Mouse (Mus musculus): ENCODE data around the gene Bsg. TPM values are rescaled to one million over a fixed set of nuclear protein-coding genes. Genes with fewer than 3 reads are reported as not detected.

Gene Bsg
- polyA plus RNA-seq, 1 experiment from 2014 or later: 551 TPM

GRCm38 (mm10) chr10:79738259-79738658 is 34.0 kb downstream of the Bsg start:
- DNase-seq (ENCODE audit: low spot score): no peak
- Histone ChIP-seq H3K36me3 (ENCODE audit: control insufficient read depth, insufficient read depth, low read length) (peaks cover 40% of the 10 kb centered on the region), H3K9me3 (ENCODE audit: control insufficient read depth, low read length) (peaks cover 7% of the 10 kb centered on the region; the same call in 1 of the 2 replicates)

DNA sequence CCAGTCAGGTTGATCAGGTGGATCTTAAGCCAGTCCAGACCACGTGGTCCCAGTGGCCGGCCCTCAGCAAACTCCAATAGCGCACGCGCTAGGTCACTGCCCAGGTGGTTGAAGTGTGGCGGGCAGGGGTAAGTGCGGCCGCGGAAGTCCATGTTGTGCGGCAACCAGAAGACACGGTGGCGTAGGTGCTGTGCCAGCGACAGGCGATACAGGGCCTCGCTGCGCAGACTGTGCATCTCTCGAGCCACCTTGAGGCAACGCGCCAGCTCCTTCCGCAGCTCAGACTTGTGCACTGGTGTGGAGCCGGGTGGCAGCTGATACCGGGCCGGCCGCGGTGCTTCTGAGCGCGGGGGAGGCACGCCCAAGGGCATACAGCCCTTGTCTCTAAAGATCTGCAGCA is 34.9 kb downstream of the Bsg start:
- Histone ChIP-seq H3K36me3 (ENCODE audit: control insufficient read depth, insufficient read depth, low read length) (peaks cover 40% of the 10 kb centered on the region), H3K9ac (ENCODE audit: low read length) (no peak overlapping the region), H3K27ac (ENCODE audit: low read depth, low read length) (no peak overlapping the region), H3K4me2 (ENCODE audit: low read depth, low read length, severe bottlenecking) (no peak overlapping the region), H3K9me3 (ENCODE audit: control insufficient read depth, low read length) (peaks cover 7% of the 10 kb centered on the region; the same call in 1 of the 2 replicates), H3K4me1 (replicated peaks; ENCODE audit: control insufficient read depth, insufficient read depth, low read length) (no peaks in the 10 kb centered on the region), H3K4me3 (ENCODE audit: low read depth, low read length) (no peak overlapping the region), H3K27me3 (ENCODE audit: control insufficient read depth, insufficient read depth, low read length) (peaks cover 2% of the 10 kb centered on the region; the same call in 1 of the 2 replicates)
- no peak for DNase-seq (ENCODE audit: low spot score)
- 96% methylated on average over 28 of the region's 28 CpGs for WGBS
- ATAC-seq (replicated peaks; ENCODE audit: low FRiP score): no peak

More at GRCm38 (mm10) chr10:79738259-79738658, 34.0 kb downstream of the Bsg start:
- H3K4me3 ChIP-seq (ENCODE audit: low read depth, low read length): no peak overlapping the region
- WGBS: 84% methylated on average over 10 of the region's 10 CpGs
- H3K27ac ChIP-seq (ENCODE audit: low read depth, low read length): no peak overlapping the region
- no peak overlapping the region for H3K9ac ChIP-seq (ENCODE audit: low read length)
- no peak overlapping the region for H3K4me2 ChIP-seq (ENCODE audit: low read depth, low read length, severe bottlenecking)
- peaks cover 2% of the 10 kb centered on the region; the same call in 1 of the 2 replicates for H3K27me3 ChIP-seq (ENCODE audit: control insufficient read depth, insufficient read depth, low read length)
- no peaks in the 10 kb centered on the region for H3K4me1 ChIP-seq (replicated peaks; ENCODE audit: control insufficient read depth, insufficient read depth, low read length)
- ATAC-seq (replicated peaks; ENCODE audit: low FRiP score): no peak

DNA sequence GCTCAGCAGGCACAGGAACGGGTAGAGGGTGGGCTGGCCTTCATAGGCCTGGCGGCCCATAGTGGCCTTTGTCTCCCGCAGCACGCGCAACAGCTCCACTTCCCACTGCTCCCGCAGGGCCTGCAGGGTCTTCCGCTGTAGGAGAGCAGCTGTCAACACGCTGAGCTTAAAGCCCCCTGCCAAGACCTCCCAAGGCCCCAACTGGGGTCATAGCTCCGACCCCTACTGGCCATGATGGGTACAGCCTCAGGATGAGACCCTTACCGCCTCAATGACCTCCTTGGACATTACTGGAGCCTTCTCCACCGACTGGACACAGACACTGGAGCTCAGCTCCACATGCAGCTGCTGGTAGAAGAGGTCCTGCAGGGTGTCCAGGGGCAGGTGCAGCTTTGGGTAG is 36.6 kb downstream of the Bsg start:
- Histone ChIP-seq H3K9me3 (ENCODE audit: control insufficient read depth, low read length) (peaks cover 7% of the 10 kb centered on the region; the same call in 1 of the 2 replicates), H3K36me3 (ENCODE audit: control insufficient read depth, insufficient read depth, low read length) (peaks cover 40% of the 10 kb centered on the region), H3K9ac (ENCODE audit: low read length) (no peak overlapping the region), H3K4me1 (replicated peaks; ENCODE audit: control insufficient read depth, insufficient read depth, low read length) (peaks cover 4% of the 10 kb centered on the region; the same call in 1 of the 2 replicates), H3K4me2 (ENCODE audit: low read depth, low read length, severe bottlenecking) (no peak overlapping the region), H3K27me3 (ENCODE audit: control insufficient read depth, insufficient read depth, low read length) (no peaks in the 10 kb centered on the region), H3K27ac (ENCODE audit: low read depth, low read length) (no peak overlapping the region), H3K4me3 (ENCODE audit: low read depth, low read length) (no peak overlapping the region)
- DNase-seq (ENCODE audit: low spot score) (no peak), ATAC-seq (replicated peaks; ENCODE audit: low FRiP score) (no peak)
- WGBS: 64% methylated on average over 11 of the region's 11 CpGs

DNA sequence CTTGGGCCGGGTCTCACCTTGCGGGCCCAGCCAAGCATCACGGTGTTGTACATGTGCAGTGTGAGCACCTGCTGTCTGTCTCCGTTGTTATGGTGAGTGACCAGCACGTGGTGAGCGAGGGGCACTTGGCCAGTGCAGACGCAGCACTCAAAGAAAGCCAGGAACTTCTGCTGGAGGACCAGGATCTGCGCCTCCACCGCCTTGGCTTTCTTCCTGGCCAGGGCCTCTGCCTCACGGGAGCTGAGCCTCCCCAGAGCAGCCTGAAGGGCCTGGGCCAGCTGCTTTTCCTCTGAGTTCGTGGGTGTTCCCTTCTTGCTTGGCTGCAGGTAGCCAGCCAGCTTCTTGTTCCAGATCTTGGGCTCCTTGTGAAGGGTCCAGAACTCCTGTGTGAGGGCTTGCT is 38.9 kb downstream of the Bsg start:
- H3K9me3 ChIP-seq (ENCODE audit: control insufficient read depth, low read length): peaks cover 7% of the 10 kb centered on the region; the same call in 1 of the 2 replicates
- H3K9ac ChIP-seq (ENCODE audit: low read length): no peak overlapping the region
- DNase-seq (ENCODE audit: low spot score) (no peak), ATAC-seq (replicated peaks; ENCODE audit: low FRiP score) (no peak)
- H3K27me3 ChIP-seq (ENCODE audit: control insufficient read depth, insufficient read depth, low read length): no peaks in the 10 kb centered on the region
- no peak overlapping the region for H3K27ac ChIP-seq (ENCODE audit: low read depth, low read length)
- H3K36me3 ChIP-seq (ENCODE audit: control insufficient read depth, insufficient read depth, low read length): peaks cover 26% of the 10 kb centered on the region
- 94% methylated on average over 11 of the region's 11 CpGs for WGBS
- no peak overlapping the region for H3K4me2 ChIP-seq (ENCODE audit: low read depth, low read length, severe bottlenecking)
- no peak overlapping the region for H3K4me3 ChIP-seq (ENCODE audit: low read depth, low read length)
- H3K4me1 ChIP-seq (replicated peaks; ENCODE audit: control insufficient read depth, insufficient read depth, low read length): peaks cover 4% of the 10 kb centered on the region; the same call in 1 of the 2 replicates

DNA sequence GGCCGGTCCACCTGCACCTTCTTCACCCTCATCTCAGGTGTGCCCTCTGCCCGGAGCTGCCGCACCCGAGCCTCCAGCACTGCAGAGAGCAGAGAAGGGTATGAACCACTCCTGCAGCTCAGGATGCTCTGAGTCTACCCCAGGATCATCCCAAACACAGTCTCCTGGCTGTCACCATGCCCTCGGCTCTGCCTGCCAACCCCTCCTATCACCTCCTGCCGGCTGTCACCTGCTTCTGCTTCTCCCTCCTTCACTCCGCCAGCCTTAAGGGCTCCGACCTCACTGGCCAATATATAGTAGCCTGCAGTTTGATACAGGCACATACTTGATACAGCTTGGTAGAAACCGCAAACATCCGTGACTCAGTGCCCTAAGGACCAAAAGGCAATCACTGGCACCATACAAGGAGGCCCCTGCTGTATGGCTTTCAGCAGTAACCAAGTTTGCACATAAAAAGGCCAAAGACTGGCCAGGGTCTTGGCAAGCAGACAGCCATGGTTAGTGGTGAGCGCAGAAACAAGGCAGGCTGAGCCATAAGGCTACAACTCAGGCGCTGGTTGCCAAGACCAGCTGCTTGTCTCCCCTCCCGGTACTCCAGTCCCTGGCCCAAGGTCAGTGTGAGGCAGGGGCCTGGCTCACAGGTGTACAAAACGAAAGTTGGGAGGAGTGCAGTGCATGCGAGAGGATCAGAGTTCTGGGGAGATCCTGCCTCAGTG is 39.5 kb downstream of the Bsg start:
- ATAC-seq (replicated peaks; ENCODE audit: low FRiP score): no peak
- Histone ChIP-seq H3K36me3 (ENCODE audit: control insufficient read depth, insufficient read depth, low read length) (peaks cover 21% of the 10 kb centered on the region), H3K4me1 (replicated peaks; ENCODE audit: control insufficient read depth, insufficient read depth, low read length) (peaks cover 4% of the 10 kb centered on the region; the same call in 1 of the 2 replicates), H3K9ac (ENCODE audit: low read length) (no peak overlapping the region), H3K27me3 (ENCODE audit: control insufficient read depth, insufficient read depth, low read length) (no peaks in the 10 kb centered on the region), H3K9me3 (ENCODE audit: control insufficient read depth, low read length) (peaks cover 6% of the 10 kb centered on the region; the same call in 1 of the 2 replicates), H3K27ac (ENCODE audit: low read depth, low read length) (no peak overlapping the region), H3K4me2 (ENCODE audit: low read depth, low read length, severe bottlenecking) (no peak overlapping the region), H3K4me3 (ENCODE audit: low read depth, low read length) (no peak overlapping the region)
- WGBS: 94% methylated on average over 15 of the region's 15 CpGs
- no peak for DNase-seq (ENCODE audit: low spot score)

DNA sequence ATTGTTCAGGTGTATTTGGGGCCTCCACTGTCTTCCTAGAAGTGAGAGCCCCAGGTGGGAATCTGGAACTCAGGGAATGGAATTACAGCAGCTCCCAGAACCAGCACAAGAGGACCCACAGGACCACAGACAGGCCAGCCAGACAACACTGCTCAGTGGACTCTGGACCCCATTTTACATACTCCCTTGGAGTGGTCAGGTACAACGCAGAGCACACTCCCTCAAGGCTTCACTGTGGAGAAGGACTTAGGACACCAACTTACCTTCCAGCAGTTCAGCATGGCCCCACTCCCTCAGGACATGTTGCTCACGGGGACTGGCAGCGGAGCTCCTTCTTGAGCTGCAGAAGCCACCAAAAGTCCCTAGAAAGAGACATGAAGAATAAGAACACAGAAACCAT is 41.1 kb downstream of the Bsg start:
- no peak overlapping the region; the same call in 1 of the 2 replicates for H3K9ac ChIP-seq (ENCODE audit: low read length)
- peak overlapping the region; percentile 42 for H3K4me3 ChIP-seq (ENCODE audit: low read depth, low read length)
- H3K9me3 ChIP-seq (ENCODE audit: control insufficient read depth, low read length): no peaks in the 10 kb centered on the region
- H3K27ac ChIP-seq (ENCODE audit: low read depth, low read length): no peak overlapping the region
- WGBS: 94% methylated on average over 3 of the region's 3 CpGs
- no peak for DNase-seq (ENCODE audit: low spot score)
- H3K4me2 ChIP-seq (ENCODE audit: low read depth, low read length, severe bottlenecking): peak overlapping the region; percentile 62; the same call in 1 of the 2 replicates
- H3K4me1 ChIP-seq (replicated peaks; ENCODE audit: control insufficient read depth, insufficient read depth, low read length): peaks cover 4% of the 10 kb centered on the region; the same call in 1 of the 2 replicates
- no peaks in the 10 kb centered on the region for H3K27me3 ChIP-seq (ENCODE audit: control insufficient read depth, insufficient read depth, low read length)
- ATAC-seq (replicated peaks; ENCODE audit: low FRiP score): no peak
- peaks cover 5% of the 10 kb centered on the region for H3K36me3 ChIP-seq (ENCODE audit: control insufficient read depth, insufficient read depth, low read length)

DNA sequence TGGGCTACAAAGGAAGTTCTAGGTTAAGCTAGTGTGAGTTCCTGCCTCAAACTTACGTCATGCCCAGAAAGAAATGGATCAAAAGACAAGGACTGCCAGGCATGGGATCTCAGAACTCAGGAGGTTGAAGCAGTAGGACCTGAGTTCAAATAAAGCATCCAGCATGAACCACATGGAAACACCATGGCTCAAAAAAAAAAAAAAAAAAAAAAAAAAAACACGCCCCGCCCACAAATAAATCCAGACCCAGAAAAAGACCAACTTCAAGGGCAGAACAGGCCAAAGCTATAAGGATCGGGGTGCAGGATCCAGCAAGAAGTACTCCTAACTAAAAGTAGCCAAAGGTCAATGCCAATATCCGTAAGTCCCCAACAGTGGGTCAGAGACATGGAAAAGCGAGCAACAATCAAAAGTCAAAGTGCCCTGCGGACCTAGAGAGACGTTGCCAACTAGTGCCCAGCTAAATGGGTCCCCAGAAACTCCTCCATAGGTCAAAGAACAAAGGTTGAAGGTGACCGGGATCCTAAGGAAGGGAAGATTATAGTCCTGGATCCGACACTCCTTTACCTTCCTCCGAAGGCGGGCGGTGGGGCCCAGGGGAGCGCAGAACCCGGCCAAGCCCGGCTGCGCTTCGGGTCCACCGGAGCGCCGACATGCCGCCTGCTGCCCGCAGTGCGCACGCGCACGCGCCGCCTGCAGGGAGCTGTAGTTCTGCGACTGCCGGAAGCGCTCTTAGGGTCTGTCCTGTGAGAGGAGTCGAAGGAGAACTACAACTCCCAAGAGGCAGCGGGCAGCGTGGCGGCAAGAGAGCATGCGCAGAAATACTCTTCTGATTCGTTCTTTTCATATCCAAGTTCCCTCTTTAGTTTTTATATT is 41.8 kb downstream of the Bsg start, which contains the start of gene Polrmt:
TSS of gene Polrmt (minus strand) at position 684 of the 876 bp plus-strand sequence.
- H3K9me3 ChIP-seq (ENCODE audit: control insufficient read depth, low read length): no peaks in the 10 kb centered on the region
- H3K9ac ChIP-seq (ENCODE audit: low read length): peak within 1 kb of the TSS; percentile 46
- WGBS: 3% methylated on average over 38 of the region's 38 CpGs
- H3K36me3 ChIP-seq (ENCODE audit: control insufficient read depth, insufficient read depth, low read length): peaks cover 3% of the 10 kb centered on the region; the same call in 1 of the 2 replicates
- H3K27me3 ChIP-seq (ENCODE audit: control insufficient read depth, insufficient read depth, low read length): no peaks in the 10 kb centered on the region
- H3K4me2 ChIP-seq (ENCODE audit: low read depth, low read length, severe bottlenecking): peak within 1 kb of the TSS; percentile 62
- DNase-seq (ENCODE audit: low spot score): peak; percentile 97
- peaks cover 4% of the 10 kb centered on the region; the same call in 1 of the 2 replicates for H3K4me1 ChIP-seq (replicated peaks; ENCODE audit: control insufficient read depth, insufficient read depth, low read length)
- peak within 1 kb of the TSS; percentile 4; the same call in 1 of the 2 replicates for H3K27ac ChIP-seq (ENCODE audit: low read depth, low read length)
- ATAC-seq (replicated peaks; ENCODE audit: low FRiP score): peak; percentile 96
- peak within 1 kb of the TSS; percentile 42 for H3K4me3 ChIP-seq (ENCODE audit: low read depth, low read length)

DNA sequence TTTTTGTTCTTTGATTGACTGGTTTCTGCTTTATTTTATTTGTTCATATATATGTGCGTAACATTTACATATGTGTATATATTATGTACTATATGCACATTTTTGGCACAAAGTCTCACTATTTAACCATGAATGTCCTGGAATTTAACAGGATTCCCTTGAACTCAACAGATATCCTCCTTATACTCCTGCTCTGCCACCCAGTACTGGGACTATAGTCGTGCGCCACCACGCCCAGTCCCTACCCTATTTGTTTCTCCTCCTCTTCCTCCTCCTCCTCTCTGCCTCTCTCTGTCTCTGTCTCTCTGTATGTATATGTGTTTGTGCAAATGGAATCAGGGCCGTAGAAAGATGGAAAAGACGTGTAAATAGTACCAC is 42.5 kb downstream of the Bsg start:
- Histone ChIP-seq H3K27ac (ENCODE audit: low read depth, low read length) (peak overlapping the region; percentile 4; the same call in 1 of the 2 replicates), H3K4me2 (ENCODE audit: low read depth, low read length, severe bottlenecking) (peak overlapping the region; percentile 47), H3K4me1 (replicated peaks; ENCODE audit: control insufficient read depth, insufficient read depth, low read length) (peaks cover 4% of the 10 kb centered on the region; the same call in 1 of the 2 replicates), H3K9ac (ENCODE audit: low read length) (peak overlapping the region; percentile 46; the same call in 1 of the 2 replicates), H3K4me3 (ENCODE audit: low read depth, low read length) (peak overlapping the region; percentile 8; the same call in 1 of the 2 replicates), H3K9me3 (ENCODE audit: control insufficient read depth, low read length) (no peaks in the 10 kb centered on the region), H3K27me3 (ENCODE audit: control insufficient read depth, insufficient read depth, low read length) (no peaks in the 10 kb centered on the region), H3K36me3 (ENCODE audit: control insufficient read depth, insufficient read depth, low read length) (no peaks in the 10 kb centered on the region; the same call in 1 of the 2 replicates)
- DNase-seq (ENCODE audit: low spot score): no peak
- peak; percentile 60 for ATAC-seq (replicated peaks; ENCODE audit: low FRiP score)
- WGBS: 25% methylated on average over 6 of the region's 6 CpGs

Measured in forebrain, embryonic 11.5 days (tissue).